Mouse (Mus musculus): ENCODE results near the gene Il24. TPM values are rescaled to one million over a fixed set of nuclear protein-coding genes. Genes with fewer than 3 reads are reported as not detected.

The Il24 gene
- total RNA-seq, 2 experiments from 2014 or later = not detected

DNA sequence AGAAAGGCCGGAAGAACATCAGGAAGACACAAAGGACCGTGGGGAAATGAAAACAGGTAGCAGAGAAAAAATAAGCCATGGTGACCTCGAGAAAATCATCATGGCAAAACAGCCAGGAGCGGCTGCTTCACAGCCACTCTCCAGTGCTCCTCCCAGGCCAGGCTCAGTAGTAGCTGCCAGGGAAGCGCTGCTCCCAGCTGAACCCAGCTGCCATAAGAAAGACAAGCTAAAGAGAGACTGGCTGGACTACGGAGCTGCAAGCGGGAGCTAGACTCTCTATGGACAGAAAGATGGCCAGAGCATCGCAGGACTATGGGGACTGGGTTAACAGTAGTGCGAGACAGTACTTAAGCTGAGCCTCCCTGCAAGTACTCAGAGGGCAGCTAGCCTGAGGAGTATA is 32.4 kb downstream of the Il24 start:
- no peak for DNase-seq (ENCODE audit: low spot score)

DNA sequence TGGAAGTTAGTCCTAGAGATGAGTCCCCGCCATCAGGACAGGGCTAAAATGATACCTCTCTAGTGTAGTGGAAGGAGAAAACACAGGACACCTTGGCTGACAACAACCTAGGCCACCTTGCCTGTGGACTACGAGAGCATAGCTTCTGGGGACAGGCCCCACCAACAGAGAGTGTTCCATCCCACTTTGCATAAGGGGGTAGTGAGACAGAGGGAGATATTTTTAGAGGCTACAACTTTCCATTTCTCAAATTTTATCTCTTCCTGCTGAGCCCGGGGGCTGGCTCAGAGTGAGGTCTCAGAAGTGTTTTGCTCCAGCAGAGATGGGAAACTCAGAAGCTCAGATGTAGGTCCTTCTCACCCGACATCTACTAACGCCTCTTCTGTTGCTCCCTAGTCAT is 36.8 kb downstream of the Il24 start:
- no peak for DNase-seq (ENCODE audit: low spot score)

DNA sequence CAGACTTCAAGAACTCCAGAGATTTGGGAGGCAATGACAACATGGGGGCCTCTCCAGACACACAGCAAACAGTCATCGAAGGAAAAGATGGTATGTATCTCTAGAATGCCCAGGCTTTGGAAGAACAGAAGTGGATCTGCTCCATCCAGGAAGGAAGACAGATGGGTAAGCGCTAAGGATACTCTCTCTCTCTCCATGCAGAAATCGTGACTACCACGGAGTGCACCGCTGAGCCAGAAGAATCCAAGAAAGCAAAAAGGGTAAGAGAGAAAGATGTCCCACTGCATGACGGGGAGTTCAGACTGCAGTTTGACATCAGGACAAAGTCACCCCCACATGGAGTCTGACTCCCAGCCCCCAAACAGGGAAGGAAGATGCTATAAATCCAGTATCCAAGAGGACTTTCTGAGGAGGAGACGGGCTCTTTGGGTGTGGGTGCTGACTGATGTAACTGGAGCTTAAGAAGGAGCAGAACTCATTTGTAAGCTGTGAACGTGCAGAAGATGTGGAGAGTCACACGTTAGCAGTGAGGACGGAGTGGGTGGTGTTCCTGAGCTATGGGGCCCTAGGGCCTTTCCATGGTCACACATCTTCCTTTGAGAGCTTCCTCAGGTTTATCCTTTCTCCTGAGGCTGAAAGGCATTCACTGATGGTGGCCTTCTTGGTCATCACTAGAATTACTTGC is 37.6 kb downstream of the Il24 start:
- no peak for DNase-seq (ENCODE audit: low spot score)

DNA sequence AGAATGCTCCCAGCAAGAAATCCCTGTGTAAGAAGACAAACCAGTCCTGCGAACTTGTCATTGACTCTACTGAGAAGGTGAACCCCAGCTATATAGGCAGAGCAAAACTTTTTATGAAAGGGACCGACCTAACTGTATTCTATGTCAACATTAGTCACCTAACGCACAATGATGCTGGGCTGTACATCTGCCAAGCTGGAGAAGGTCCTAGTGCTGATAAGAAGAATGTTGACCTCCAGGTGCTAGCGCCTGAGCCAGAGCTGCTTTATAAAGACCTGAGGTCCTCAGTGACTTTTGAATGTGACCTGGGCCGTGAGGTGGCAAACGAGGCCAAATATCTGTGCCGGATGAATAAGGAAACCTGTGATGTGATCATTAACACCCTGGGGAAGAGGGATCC is 42.7 kb downstream of the Il24 start:
- no peak for DNase-seq (ENCODE audit: low spot score)

DNA sequence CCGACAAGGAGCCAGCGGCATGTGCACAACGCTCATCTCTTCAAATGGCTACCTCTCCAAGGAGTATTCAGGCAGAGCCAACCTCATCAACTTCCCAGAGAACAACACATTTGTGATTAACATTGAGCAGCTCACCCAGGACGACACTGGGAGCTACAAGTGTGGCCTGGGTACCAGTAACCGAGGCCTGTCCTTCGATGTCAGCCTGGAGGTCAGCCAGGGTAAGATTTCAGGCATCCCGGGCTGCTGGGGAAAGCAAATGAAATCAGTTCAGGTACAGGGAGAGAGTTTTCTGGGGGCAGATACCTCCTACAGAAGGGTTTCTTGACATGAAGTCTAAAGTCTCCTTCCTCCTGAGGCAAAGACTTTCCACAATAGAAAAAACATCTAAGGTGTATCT is 45.6 kb downstream of the Il24 start:
- DNase-seq (ENCODE audit: low spot score) = no peak

DNA sequence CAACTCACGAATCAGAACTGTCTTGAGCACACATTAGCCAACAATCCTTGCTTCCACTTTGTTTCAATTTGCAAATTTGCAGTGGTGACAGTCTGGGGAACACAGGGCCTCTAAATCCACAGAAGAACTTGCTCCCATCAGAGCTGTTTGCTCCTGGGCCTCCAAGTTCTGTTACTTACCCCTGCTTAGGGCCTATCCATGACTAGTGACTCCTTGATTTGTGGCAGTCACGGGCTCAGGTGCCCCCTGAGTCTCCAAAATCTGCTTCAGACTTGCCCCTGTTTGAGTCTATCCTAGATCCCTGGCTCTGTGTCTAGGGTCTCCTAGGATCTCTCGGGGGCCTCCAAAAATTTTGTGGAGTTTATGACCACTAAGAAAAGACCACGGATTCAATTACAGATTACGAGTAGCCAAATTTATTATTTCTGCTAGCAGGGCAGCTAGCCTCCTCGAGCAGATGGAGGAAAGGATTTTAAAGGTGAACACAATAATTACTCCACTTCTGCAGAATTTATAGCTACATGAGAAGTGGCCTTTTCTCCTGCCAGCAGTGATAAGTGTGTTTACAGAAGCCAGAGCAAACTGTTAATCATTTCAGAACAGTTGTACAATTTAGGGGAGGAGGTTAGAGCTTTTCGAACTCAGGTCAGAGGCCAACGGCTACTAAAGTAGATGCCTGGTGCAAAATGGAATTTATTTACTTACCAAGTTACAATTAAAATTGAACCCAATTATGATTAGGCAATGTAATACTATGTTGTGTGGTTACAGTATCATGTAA is 46.5 kb downstream of the Il24 start:
- no peak for DNase-seq (ENCODE audit: low spot score)

DNA sequence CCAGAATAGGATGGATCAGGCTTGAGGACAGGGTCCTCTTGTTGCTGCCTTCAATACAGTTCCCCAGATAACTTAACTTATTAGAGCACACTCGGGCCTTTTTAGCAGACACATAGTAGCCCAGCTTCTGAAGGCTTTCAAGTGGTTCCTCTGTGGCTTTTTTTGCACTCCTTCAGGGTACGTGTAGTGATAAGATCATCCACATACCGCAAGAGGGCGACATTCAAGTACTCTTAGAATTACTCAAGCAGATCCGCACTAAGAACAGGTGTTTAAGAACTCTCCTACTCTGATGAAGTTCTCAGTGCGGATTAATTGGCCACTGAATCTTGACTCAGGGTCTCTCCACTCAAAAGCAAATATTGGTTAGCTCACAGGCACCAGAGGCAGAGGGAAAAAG is 49.0 kb downstream of the Il24 start:
- no peak for DNase-seq (ENCODE audit: low spot score)

DNA sequence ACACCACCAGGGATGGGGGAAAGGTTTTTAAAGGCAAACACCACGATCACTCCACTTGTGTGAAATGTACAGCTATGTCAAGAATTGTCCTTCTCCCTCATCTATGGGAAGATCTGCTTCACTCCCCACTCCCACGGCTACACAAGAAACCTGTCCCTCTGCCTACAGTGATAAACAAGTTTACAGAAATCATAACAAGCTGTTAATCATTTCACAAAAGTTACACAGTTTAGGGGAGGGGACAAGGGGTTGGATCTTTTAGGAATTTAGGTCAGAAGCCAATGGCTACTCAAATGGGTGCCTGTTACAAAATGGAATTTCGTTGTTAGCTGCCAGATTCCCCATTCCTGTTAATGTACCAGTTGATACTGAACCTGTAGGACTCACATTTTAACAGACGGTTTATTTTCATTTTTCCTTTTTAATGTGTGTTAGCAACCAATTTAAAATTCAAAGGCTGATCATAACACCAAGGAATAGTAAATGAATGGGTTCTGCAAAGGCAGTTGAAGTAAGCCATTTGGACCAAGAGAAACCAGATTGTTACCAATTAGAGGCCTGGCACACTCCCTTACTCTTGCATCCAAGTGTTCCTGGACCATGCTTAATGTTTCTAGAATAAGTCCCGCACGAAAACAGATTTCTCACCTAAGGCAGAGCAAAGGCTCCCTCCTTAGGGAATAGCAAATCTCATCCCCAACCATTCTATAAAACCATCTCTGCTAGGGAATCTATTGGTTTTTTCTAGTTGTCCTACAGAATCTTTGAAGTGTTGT is 51.9 kb downstream of the Il24 start:
- no peak for DNase-seq (ENCODE audit: low spot score)

DNA sequence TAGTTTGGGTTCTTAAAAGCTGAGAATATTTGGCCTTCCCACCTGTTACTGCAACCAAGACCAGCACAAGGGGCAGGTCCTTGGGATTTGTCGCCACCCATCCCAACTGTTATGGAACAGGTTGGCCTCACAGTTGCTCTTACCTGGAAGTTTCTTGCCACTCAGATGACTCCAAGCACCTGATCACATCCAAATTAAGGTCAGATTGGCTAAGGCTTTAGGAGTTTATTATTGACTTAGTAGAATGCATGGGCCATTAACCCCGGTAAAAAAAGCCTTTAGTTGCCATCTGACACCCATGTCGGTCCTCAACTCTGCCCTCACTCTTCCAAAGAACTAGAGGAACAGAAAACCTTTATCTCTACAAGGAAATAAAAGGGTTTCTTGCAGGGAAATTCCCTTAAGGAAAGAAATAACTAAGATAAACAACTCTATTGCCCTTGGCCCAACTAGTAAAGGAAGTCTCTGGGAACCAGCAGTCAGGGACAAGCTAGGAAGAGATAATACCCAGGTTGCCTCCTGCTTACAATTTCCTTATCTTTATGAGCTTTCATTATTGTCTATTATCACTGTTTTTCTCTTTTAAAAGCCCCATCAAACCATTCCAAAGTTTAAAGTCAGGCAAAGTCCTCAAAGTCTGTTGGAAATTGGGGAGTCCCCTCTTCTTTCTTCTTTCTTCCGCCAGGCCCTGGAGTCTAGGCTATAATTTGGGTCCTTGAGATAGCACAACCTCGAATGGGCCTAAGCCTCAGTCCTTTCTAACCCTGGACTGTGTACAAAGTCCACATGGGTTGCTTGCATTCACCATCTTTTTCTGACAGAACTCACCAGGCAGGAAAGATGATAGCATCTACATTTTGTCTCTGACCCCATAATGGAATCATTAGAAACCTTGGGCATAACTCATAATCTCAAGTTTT is 54.8 kb downstream of the Il24 start:
- DNase-seq (ENCODE audit: low spot score) = no peak

Other genes with a start within 250 kb of the Il24 start
- under 1 TPM in 1 of 2 experiments, not detected in 1; 0.19 TPM for gene C4bp, start 225.8 kb downstream of the Il24 start, total RNA-seq (2021)
- not detected for gene Gm29427, start 171.7 kb downstream of the Il24 start, total RNA-seq (2021)
- gene Yod1, start 170.1 kb downstream of the Il24 start, total RNA-seq (2021) = 1 to 10 TPM; 2.9 to 3.5 TPM
- gene Pfkfb2, start 158.2 kb downstream of the Il24 start, total RNA-seq (2021) = 10 to 100 TPM in 1 of 2 experiments, 1 to 10 TPM in 1; 9.7 to 12.8 TPM
- under 1 TPM; 0.09 to 0.24 TPM for gene AA986860, start 155.5 kb downstream of the Il24 start, total RNA-seq (2021)
- gene Fcamr, start 86.6 kb downstream of the Il24 start, total RNA-seq (2021) = not detected
- under 1 TPM; 0.14 to 0.52 TPM for gene Pigr, start 60.8 kb downstream of the Il24 start, total RNA-seq (2021)
- gene Fcmr, start 21.8 kb downstream of the Il24 start, total RNA-seq (2021) = under 1 TPM in 1 of 2 experiments, not detected in 1; 0.14 TPM
- not detected for gene Il20, start 24.0 kb upstream of the Il24 start, total RNA-seq (2021)
- not detected for gene Il19, start 52.7 kb upstream of the Il24 start, total RNA-seq (2021)
- not detected for gene Il10, start 132.4 kb upstream of the Il24 start, total RNA-seq (2021)
- gene Mapkapk2, start 210.4 kb upstream of the Il24 start, total RNA-seq (2021) = 100 to 1,000 TPM; 217 to 250 TPM

All from gastrocnemius, adult 18-20 months (tissue).